Mouse (Mus musculus) kidney, postnatal 10 days (tissue): Measurements from ENCODE around the gene Trpm8.

Source experiments
- DNase-seq: peaks from one replicate; pipeline ENCODE4 v3.0.0; 2021; ENCODE audit warnings: mixed read lengths

Gene Trpm8

GRCm38 (mm10) chr1:88267489-88267888, 10.0 kb upstream of the Trpm8 start:
- DNase-seq = no peak

- no peak for DNase-seq
These were observed 9.4 kb upstream of the Trpm8 start for GRCm38 (mm10) chr1:88268070-88268469.

- DNase-seq = no peak
These were observed 7.7 kb upstream of the Trpm8 start for GRCm38 (mm10) chr1:88269539-88270309.

GRCm38 (mm10) chr1:88272851-88273250, 4.6 kb upstream of the Trpm8 start:
- no peak for DNase-seq

GRCm38 (mm10) chr1:88273326-88273725, 4.1 kb upstream of the Trpm8 start:
- peak; percentile 14 for DNase-seq

GRCm38 (mm10) chr1:88273832-88274231, 3.6 kb upstream of the Trpm8 start:
- DNase-seq = no peak

- no peak for DNase-seq
These were observed 2.9 kb upstream of the Trpm8 start for GRCm38 (mm10) chr1:88274371-88275077.

- no peak for DNase-seq
These were observed 2.3 kb upstream of the Trpm8 start for GRCm38 (mm10) chr1:88275078-88275680.

- peak; percentile 16 for DNase-seq
These were observed 1.6 kb upstream of the Trpm8 start for GRCm38 (mm10) chr1:88275698-88276523.

GRCm38 (mm10) chr1:88276524-88277097, 850 bp upstream of the Trpm8 start:
- DNase-seq = peak; percentile 49

- no peak for DNase-seq
These were observed 504 bp downstream of the Trpm8 start for GRCm38 (mm10) chr1:88277818-88278511.

GRCm38 (mm10) chr1:88279111-88280005, 1.9 kb downstream of the Trpm8 start:
- DNase-seq = peak; percentile 19

- no peak for DNase-seq
These were observed 2.7 kb downstream of the Trpm8 start for GRCm38 (mm10) chr1:88280006-88280690.

- no peak for DNase-seq
These were observed 4.8 kb downstream of the Trpm8 start for GRCm38 (mm10) chr1:88282301-88282700.

GRCm38 (mm10) chr1:88283376-88284227, 6.1 kb downstream of the Trpm8 start:
- no peak for DNase-seq

GRCm38 (mm10) chr1:88284228-88284945, 6.9 kb downstream of the Trpm8 start:
- no peak for DNase-seq

GRCm38 (mm10) chr1:88284946-88285320, 7.5 kb downstream of the Trpm8 start:
- DNase-seq = peak; percentile 50

- no peak for DNase-seq
These were observed 8.2 kb downstream of the Trpm8 start for GRCm38 (mm10) chr1:88285652-88286051.
